Mouse (Mus musculus) embryo, embryonic 11.5 days (tissue): ENCODE results near the gene Cfap36.

ENCODE experiments used
- DNase-seq: peaks from one replicate; pipeline ENCODE4 v3.0.0-alpha.2; 2012; ENCODE audit warnings: low read depth, low spot score

Gene Cfap36

DNA sequence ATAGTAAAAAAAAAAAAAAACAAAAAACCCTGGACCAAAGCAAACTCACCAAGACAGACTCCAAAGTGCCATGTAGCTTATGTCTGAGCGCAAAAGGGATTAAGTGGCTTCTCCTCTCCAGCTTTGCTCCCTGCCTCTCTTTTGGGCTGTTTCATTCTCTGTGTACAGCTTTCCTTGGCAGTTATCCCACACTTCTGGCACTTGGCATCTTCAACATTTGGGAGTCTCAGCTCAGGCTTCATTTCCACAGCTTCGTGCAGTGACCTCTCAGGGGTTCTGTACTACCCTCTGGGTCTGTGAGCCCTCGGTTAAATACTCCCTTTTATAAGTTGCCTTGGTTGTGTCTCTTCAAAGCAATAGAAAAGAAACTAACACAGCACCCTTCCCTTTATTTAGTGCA is 66.6 kb downstream of the Cfap36 start:
- DNase-seq, result no peak

DNA sequence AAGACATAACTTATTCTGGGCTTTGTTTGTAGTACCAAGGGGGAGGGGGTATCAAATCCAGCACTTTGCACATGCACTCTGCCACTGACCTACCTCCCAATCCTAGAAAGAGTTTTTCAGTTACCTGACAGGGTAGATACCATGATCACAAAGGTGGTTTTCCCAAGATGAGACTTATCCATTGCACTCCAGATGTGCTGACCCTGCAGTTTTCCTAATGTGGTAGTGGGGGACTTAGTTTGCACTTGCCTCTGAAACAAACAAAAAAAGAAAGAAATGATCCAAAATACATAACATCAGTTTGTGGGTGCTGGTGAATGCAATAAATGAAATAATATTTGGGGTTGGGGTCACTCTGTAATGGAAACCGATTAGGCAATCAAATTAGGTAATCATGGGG is 67.9 kb downstream of the Cfap36 start:
- DNase-seq, result no peak

DNA sequence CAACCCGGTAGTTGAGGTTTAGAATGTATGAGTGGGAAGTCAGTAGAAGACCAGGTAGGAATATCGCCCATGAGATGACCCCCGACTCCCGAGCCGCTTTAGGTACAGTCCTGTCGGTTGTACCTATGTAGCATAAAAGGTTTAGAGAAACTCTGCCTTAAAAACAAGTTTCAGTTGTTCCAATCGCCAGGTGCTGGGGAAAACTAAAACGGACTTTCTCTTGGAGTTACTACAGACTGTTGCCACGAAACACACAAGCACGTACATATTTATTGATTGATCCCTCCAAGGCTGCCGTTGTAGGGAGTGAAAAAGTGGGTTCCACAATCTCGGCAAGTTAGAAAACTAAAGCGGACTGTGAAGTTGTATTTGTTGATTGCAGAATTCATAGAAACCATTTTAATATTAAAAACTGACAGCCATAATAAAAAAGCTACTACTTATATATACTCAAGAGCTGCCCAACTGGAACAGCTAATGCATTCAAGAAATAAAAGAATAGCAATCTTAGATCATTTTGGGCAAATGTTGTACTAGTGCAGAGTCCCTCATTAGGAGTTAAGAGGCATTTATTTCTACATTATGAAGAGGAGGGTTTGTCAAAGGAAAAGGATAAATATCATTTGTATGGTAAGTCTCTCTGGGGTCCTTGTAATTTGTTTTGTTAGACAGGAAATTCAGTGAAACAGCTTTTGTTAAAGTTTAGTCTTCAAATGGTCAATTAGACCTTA is 73.3 kb downstream of the Cfap36 start:
- no peak for DNase-seq

DNA sequence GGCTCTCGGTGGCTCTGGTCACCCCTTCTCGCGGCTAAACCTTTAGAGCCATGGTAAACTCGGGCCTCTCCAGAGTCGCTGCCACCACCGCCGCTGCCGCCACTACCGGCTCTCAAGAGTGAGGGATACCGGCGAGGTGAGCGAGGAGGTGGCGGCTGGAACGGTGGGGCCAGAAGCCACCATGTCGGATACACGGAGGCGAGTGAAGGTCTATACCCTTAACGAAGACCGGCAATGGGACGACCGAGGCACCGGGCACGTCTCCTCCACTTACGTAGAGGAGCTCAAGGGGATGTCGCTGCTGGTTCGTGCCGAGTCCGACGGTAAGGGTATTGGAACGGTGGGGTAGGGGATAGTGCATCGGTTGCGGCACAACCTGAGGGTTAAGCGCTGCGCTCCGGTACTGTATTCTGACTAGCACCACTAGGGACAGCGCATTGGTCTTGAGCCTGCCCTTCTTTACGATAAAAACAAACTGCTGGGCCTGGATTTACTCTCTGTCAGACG is 74.0 kb downstream of the Cfap36 start:
- DNase-seq, result peak; percentile 42

DNA sequence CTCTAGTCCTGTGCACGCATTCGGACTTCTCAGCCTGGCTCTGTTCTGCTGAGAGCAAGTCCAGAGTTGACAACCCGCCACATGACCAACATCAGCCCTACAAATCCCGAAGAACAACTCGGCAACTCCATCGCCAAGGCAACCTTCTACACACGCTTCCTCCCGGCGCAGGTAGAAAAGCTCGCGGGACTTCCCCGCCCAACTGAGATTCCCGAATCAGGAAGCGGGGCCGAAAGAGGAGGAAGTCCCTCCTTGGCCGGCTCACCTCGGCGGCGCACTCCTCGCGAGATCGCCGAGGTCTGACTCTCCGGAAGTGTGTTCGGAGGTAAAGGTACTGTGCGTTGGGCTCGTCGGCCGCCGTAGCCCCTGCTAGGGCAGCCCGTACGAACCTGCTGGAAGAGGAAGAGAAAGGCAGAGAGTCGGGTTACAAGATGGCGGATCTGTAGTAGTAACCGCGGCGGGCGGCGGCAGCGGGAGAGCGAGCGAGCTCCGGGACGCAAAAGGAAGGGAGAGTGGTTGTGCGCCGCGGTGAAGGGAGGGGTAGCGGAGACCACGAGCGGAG is 74.6 kb downstream of the Cfap36 start, which contains the start of gene Ppp4r3b:
Ppp4r3b (plus strand) TSS at position 328 of the 562 bp plus-strand sequence.
- DNase-seq, result peak; percentile 98

DNA sequence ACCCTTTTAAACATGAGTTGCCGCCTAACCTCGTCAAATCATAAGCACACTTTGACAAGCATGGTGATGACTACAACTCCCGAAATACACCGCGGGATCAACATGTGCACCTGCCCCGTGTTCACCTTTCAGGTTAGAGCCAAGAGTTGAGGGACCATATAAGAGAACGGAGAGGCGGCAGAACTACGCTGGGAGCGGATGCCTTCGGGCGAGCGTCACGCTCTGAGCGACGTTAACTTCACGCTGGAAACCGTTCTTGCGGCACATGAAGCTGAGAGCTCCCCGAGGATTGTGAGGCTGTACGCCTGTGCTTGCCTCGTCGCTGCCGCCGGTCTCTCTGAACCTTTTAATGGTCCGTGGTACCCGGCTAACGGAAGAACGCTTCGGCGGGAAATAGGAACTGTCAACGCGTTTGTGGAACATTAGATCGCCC is 75.2 kb downstream of the Cfap36 start:
- DNase-seq, result peak; percentile 13
